Mouse (Mus musculus) MEL (cell line): ENCODE measurements around the gene Mcoln1.

Experiments used
- CHD1 ChIP-seq: IDR thresholded peaks from 2 replicates; pipeline ENCODE4 v1.6.1; 2012; ENCODE audit warnings: low read depth, mild to moderate bottlenecking, inconsistent platforms, low read length, improper control_type of control experiment
- HCFC1 ChIP-seq: IDR thresholded peaks from 2 replicates; pipeline ENCODE4 v1.6.1; 2012; ENCODE audit warnings: low read depth, mild to moderate bottlenecking, inconsistent platforms, low read length, improper control_type of control experiment, moderate library complexity

GRCm38 (mm10) chr8:3556114-3556513, 55.9 kb downstream of the Mcoln1 start:
- TF ChIP-seq HCFC1 (no peak), CHD1 (no peak)
